Mouse (Mus musculus) myocyte (in vitro differentiated cells): ENCODE results near the gene Dut.

Experiments used
- E2F4 ChIP-seq: IDR thresholded peaks from one replicate; pipeline ENCODE4 v1.6.1; 2011; ENCODE audit warnings: mild to moderate bottlenecking, control low read depth, moderate library complexity; ENCODE audit not compliant: insufficient read depth
- MAX ChIP-seq: IDR thresholded peaks from one replicate; pipeline ENCODE4 v1.6.1; 2011; ENCODE audit warnings: low read depth, mild to moderate bottlenecking, control low read depth
- POLR2A ChIP-seq: IDR thresholded peaks from one replicate; pipeline ENCODE4 v1.6.1; 2011; ENCODE audit warnings: low read depth, mild to moderate bottlenecking, control low read depth, moderate library complexity; ENCODE audit not compliant: insufficient read length
- REST ChIP-seq: IDR thresholded peaks from one replicate; pipeline ENCODE4 v1.6.1; 2011; ENCODE audit warnings: mild to moderate bottlenecking, control low read depth, moderate library complexity; ENCODE audit not compliant: insufficient read depth, insufficient read length
- SRF ChIP-seq: IDR thresholded peaks from one replicate; pipeline ENCODE4 v1.6.1; 2011; ENCODE audit warnings: low read depth; ENCODE audit not compliant: control insufficient read depth, insufficient read length
- TCF12 ChIP-seq: IDR thresholded peaks from one replicate; pipeline ENCODE4 v1.6.1; 2011; ENCODE audit warnings: mild to moderate bottlenecking, control low read depth; ENCODE audit not compliant: poor library complexity, insufficient read depth, severe bottlenecking
- USF1 ChIP-seq: IDR thresholded peaks from one replicate; pipeline ENCODE4 v1.6.1; 2011; ENCODE audit warnings: low read depth, mild to moderate bottlenecking, control low read depth, moderate library complexity

GRCm38 (mm10) chr2:125247108-125247961, at the start of gene Dut:
- TF ChIP-seq USF1, result no peak
- peak; percentile 81 for TF ChIP-seq POLR2A
- TF ChIP-seq MAX, result no peak
- no peak for TF ChIP-seq SRF
- TF ChIP-seq E2F4, result peak; percentile 68
- TF ChIP-seq REST, result no peak
- no peak for TF ChIP-seq TCF12
